Mouse (Mus musculus): ENCODE measurements around the gene Cops7b.
"Not testable (repeated sequence)": the region's sequence is repeated elsewhere in the genome, so short reads cannot be mapped to it uniquely, and the experiment has no call there.

Gene Cops7b

DNA sequence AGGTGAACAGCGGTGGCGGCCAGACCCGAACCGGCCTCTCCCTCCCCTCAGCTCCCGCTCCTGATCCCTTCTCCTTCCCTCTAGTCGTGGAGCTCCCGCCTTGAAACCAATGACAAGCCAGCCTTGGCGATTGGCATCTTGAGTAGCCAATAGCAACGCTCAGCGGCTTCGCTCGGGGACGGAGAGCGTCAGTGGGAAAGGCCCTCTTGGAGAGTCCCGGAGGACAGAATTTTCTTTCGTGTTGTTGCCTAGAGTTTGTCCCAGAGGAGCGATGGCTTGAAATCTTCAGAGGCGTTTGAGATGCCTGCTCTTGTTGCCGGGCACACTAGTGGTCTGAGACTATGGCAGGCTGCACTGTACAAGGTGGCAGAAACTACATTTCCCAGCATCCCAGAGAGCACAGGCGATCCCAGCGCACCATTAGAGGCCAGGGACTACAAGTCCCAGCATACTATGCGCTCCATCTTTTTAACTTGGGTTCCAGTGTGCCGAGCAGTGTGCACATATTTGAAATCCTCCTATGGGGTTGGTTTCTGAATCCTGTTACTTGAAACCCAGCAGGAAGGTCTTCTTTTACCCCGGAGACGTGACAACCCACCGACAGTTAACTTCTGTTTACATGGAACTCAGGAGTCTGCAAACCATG, at the start of gene Cops7b, which contains the start of gene Pde6d:
Gene Cops7b (plus strand): TSS at position 454 of the 646 bp plus-strand sequence.
Gene Pde6d (minus strand): TSS at position 179 of the 646 bp plus-strand sequence.
- DNase-seq (ENCODE audit: low spot score) = peak; percentile 97

DNA sequence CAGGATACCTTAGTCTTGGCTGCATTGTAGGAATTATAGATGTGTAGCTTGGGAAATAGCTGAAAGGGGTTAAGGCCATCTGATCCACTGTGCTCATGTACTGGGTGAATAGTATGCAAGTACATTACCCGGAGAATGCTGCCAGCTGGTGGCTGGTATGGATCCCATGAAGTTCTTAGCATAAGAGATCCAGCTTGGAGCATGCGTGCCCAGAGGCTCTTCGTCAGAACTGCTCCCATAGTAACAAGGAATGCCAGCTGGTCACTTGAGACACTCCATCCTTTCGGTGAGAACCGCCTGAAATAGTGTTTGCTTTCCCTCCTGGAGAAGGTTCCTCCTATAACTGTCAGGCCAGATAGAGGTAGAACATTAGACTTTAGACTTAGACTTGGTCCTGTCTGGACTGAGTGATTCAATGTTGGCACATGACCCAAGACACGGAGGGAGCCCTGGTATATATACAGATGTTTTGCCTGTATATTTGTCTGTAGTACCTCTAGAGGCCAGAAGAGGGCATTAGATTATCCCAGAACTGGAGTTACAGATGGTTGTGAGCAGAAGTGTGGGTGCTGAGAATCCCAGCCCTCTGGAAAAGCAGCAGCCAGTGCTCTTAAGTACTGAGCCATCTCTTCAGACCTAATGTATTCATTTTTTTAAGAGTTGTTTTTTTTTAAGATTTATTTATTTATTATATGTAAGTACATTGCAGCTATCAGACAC, 49.1 kb upstream of the Cops7b start:
- DNase-seq (ENCODE audit: low spot score) = peak; percentile 30

DNA sequence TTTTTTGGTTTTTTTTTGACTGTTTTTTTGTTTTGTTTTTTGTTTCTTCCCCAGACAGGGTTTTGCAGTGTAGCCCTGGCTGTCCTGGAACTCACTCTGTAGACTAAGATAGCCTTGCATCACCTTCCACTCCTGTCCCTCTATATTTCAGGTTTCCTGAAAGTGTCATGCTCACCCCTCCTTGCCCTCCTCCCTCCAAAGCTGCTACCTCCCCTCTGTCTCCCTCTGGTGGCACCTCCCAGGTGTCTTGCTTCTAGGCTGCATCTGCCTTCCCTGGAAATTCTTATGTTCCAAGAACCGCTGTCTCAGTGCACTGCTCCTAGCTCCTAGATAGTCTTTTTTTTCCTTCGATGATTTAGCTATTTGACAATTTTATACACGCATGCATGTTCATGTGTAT, 44.3 kb upstream of the Cops7b start:
- DNase-seq (ENCODE audit: low spot score) = peak; percentile 41

GRCm38 (mm10) chr1:86539583-86539982, 43.1 kb upstream of the Cops7b start:
- not testable (repeated sequence) for DNase-seq (ENCODE audit: low spot score)

DNA sequence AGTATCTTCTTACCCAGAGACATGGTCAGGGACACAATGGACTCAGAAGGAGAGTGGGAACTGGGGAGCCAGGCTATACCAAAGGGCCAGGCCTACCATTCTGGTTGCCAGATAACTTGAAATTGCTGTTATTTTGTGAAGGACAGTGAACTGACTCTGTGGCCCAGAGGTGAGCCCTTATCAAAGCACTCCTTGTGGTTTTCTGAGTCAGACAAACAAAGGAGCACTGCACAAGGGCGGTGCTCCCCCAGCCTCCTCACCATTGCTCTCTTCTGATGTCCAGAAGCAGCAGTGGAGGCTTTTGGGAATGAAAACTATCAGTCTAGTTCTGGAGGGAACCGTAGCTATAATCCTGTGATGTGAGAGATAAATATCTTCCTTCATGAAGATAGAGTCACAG, 40.1 kb upstream of the Cops7b start:
- DNase-seq (ENCODE audit: low spot score) = no peak

DNA sequence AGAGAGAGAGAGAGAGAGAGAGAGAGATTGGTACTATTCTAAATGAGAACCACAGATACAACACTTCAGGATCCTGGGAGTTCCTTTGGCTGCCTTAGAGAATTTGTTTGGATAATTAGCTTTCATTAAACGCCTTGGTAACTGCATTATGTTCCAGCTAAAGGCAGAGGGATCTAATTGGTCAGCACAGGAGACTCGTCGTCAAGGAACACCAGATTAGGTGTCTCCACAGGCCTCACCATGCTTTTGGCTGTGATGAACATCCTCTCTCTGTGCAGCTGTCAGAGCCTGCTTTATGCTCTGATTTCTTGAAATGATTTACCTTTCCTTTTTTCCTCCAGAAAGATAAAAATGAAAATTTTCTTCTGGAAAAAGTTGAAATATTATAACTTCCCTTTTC, 35.9 kb upstream of the Cops7b start:
- no peak for DNase-seq (ENCODE audit: low spot score)

DNA sequence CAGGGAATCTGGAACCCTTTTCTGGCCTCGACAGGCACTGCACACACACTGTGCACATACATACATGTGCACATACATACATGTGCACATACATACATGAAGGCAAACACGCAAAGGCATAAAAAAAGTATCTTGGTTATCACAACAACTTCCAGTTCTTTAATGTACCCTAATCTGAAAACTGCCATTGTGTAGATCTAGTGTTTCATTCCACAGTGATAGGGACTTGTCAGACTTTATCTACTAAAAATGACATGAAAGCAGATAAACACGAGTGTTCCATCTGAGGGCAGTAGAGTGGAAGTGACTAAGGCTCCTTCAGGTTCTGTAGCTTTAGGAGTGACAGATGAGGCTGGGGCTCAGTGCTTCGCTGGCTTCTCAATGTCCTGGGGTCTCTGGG, 31.4 kb upstream of the Cops7b start:
- no peak for DNase-seq (ENCODE audit: low spot score)

GRCm38 (mm10) chr1:86551877-86552276, 30.8 kb upstream of the Cops7b start:
- DNase-seq (ENCODE audit: low spot score) = no peak

GRCm38 (mm10) chr1:86555665-86556064, 27.0 kb upstream of the Cops7b start:
- no peak for DNase-seq (ENCODE audit: low spot score)

DNA sequence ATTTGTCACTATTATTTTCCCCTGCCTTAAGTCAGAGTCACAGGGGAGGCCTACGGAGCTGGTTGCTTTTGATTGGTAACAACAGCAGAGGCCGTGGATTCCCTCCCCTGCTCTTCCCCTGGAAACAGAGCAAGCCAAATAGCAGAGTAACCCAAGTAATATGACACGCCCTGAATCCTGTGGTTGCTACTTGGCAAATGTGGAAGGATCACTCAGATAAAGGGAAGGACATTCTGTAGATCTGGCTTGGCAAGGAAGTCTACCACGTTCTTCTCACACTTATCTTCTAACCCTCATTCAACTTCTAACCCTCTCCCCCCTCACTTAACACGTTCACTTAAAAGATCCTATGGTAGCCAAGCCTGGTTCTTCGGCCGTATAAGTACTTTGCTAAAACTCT, 24.8 kb upstream of the Cops7b start:
- peak; percentile 28 for DNase-seq (ENCODE audit: low spot score)

- no peak for DNase-seq (ENCODE audit: low spot score)
These were observed 23.5 kb upstream of the Cops7b start for GRCm38 (mm10) chr1:86559232-86559631.

DNA sequence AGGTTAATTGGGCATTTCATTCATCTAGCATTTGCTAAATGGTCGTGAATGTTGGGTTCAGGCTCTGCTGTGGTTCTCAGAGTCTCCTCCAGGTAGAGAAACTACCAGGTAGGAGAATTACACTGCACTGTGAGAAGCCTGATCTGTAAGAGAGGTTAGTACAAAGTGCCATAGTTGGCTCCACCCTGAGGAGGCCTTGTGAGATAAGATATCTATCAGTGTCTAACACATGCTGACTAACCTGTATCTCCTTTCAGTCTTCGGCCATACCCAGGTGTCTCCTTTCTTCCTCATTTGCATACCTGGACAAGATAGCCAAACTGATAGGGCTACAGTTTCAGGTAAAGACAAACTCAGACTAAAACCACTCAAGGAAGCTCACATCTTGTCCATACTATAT, 20.0 kb upstream of the Cops7b start:
- no peak for DNase-seq (ENCODE audit: low spot score)

DNA sequence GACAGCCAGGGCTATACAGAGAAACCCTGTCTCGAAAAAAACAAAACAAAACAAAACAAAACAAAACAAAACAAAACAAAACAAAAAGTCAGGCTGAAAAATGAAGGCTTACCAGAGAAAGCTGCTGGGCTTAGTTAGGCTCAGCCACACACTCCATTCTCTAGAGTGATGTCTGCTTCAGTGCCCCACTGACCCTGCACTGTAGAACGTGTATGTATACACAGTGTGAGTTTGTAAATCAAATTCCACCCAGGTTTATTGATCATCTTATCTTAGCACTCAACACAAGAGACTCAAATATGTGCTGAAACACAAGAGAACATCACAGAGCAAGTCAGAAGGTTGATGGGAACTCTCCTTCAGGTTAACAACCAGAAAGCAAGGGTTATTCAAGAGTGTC, 14.3 kb upstream of the Cops7b start:
- DNase-seq (ENCODE audit: low spot score) = no peak

GRCm38 (mm10) chr1:86569292-86569860, 13.3 kb upstream of the Cops7b start:
- no peak for DNase-seq (ENCODE audit: low spot score)

GRCm38 (mm10) chr1:86571381-86571780, 11.3 kb upstream of the Cops7b start:
- no peak for DNase-seq (ENCODE audit: low spot score)

- DNase-seq (ENCODE audit: low spot score) = no peak
These were observed 10.8 kb upstream of the Cops7b start for GRCm38 (mm10) chr1:86571941-86572340.

- DNase-seq (ENCODE audit: low spot score) = no peak
These were observed 2.3 kb upstream of the Cops7b start for GRCm38 (mm10) chr1:86580426-86580825.

DNA sequence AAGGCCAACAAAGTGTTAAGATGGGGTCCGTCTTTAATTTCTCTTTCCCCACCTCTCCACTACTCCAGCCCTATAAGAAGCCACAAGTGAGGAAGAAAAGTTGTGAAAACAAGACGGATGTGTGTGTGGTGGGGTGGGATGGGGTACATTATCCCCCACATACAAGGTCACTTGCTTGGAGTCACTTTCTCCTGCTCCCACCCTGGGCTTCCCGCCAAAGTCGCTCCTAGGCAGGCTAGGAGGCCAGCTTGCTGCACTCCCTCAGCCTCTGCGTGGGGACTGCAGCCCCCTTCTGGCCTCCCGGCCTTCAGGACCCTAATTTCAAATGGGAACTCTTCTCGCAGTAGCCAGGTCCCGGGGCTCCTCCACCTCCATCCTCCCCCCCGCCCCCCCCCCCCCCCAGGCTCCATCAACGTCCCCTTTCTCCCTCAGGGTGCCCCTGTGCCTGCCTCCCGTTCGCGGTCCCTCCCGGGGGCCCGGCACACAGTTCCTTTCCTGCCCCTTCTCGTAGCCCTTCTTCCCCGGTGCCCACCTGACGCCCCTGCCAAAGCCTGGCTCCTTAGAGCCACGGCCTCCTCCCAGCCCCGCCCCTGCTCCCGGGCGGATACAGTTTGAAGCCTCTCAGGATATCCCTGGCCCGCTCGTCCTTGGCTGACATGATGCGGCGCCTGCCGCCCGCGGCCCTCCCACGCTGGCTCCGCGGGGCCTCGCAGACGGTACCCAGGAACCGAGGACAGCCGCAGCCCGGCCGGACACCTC, 833 bp upstream of the Cops7b start:
- DNase-seq (ENCODE audit: low spot score) = no peak

DNA sequence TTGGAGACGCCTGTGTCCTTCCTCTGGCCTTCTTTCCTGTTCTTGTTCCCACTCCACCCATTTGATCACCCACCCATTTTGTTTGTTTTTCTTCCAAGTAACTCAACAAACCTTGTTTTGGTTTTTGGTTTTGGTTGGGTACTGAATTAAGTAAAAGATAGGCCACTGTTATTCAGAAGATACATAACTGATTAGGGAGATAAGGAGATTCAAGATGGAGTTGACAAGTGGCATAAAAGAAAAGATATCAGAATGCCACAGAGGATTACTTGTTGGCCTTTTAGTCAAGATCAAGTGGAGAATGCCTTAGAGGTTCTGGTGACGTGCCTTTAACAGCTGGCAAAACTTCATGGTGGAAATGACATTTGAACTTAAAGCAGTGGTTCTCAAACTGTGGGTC, 1.0 kb downstream of the Cops7b start:
- DNase-seq (ENCODE audit: low spot score) = no peak

GRCm38 (mm10) chr1:86586992-86587391, 4.3 kb downstream of the Cops7b start:
- peak; percentile 86 for DNase-seq (ENCODE audit: low spot score)

GRCm38 (mm10) chr1:86594539-86594938, 11.8 kb downstream of the Cops7b start:
- DNase-seq (ENCODE audit: low spot score) = no peak

DNA sequence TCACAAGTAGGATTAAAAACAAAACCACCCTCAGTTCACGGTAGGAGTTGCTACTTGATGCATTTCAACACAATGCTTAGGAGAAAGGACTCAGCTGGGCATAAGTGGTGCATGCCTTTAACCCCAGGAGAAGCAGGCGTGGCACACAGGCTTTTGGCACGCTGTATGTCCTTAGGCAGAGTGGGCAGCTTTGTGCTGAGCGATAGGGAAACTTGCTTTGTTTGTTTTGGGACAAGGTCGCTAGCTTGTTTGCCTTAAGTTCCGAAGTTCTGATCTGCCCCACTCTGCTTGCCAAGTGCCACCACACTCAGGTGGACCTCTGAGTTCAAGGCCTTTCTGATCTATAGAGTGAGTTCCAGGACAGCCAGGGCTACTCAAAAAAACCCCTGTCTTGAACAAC, 12.6 kb downstream of the Cops7b start:
- DNase-seq (ENCODE audit: low spot score) = no peak

GRCm38 (mm10) chr1:86596512-86596911, 13.8 kb downstream of the Cops7b start:
- no peak for DNase-seq (ENCODE audit: low spot score)

Measured in MN1 (cell line).